Mouse (Mus musculus): ENCODE measurements around the gene Nmbr. TPM values are rescaled to one million over a fixed set of nuclear protein-coding genes. Genes with fewer than 3 reads are reported as not detected.
A peak's percentile ranks its signal among the peaks of the same experiment; 100 is the strongest.

Gene Nmbr
- polyA plus RNA-seq, 1 experiment from 2014 or later: 0.25 TPM

DNA sequence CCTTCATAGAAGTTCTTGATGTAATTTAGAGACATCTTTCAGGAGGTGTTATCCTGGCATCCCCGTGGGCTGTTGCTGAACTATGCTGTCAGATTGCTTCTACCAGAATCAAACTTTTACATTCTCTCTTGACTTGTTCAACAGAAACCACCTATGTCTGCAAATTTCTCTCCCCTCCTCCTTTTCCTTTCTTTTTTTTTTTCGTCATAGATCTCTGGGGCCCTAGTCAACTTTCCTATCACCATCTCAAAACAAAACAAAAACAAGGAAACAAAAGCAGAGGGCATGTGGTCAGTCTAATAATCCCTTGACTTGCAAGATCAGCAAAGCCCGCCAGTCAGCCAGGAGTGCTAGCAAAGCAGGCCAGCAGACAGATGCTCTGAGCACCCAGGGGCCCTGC lies 12.7 kb downstream of the Nmbr start, which contains the start of gene Gje1:
TSS of gene Gje1 (minus strand) at position 101 of the 400 bp plus-strand sequence.
- whole genome bisulfite sequencing: 45% methylated on average over 3 of the region's 3 CpGs
- Histone ChIP-seq H3K36me3 (ENCODE audit: control insufficient read depth, insufficient read depth, low read length) (no peaks in the 10 kb centered on the region), H3K4me2 (ENCODE audit: low read depth, low read length) (no peak within 1 kb of the TSS), H3K4me3 (ENCODE audit: low read depth, low read length) (no peak within 1 kb of the TSS), H3K9me3 (ENCODE audit: control insufficient read depth, low read length) (no peaks in the 10 kb centered on the region), H3K4me1 (ENCODE audit: control insufficient read depth, insufficient read depth, low read length) (no peaks in the 10 kb centered on the region), H3K9ac (ENCODE audit: low read depth, low read length) (no peak within 1 kb of the TSS), H3K27ac (replicated peaks; ENCODE audit: low read depth, low read length) (no peak within 1 kb of the TSS), H3K27me3 (replicated peaks; ENCODE audit: control insufficient read depth, insufficient read depth, low read length) (no peaks in the 10 kb centered on the region)
- DNase-seq (ENCODE audit: low spot score) (no peak), ATAC-seq (ENCODE audit: low read depth) (no peak)

DNA sequence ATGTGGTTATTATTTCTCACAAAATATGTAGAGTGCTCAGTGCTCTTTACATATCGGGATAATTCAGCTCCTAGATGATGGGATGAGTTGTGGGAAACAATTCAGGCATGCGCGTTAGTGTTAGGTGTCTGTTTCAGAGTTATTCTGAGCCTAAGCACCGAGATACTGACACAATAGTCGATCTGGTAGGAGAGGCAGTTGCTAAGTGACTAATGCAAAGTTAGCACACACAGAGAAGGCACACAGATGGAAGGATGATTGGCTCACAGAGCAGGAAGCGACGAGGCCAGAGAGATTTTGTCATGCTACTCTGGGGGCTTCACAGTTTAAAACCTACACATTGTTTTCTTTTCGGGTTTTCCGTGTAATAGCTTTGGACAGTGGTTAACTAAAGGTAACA lies 20.3 kb downstream of the Nmbr start:
- H3K27me3 ChIP-seq (replicated peaks; ENCODE audit: control insufficient read depth, insufficient read depth, low read length): no peaks in the 10 kb centered on the region
- H3K4me3 ChIP-seq (ENCODE audit: low read depth, low read length): no peak overlapping the region
- no peaks in the 10 kb centered on the region for H3K9me3 ChIP-seq (ENCODE audit: control insufficient read depth, low read length)
- H3K36me3 ChIP-seq (ENCODE audit: control insufficient read depth, insufficient read depth, low read length): no peaks in the 10 kb centered on the region
- H3K4me2 ChIP-seq (ENCODE audit: low read depth, low read length): no peak overlapping the region
- H3K4me1 ChIP-seq (ENCODE audit: control insufficient read depth, insufficient read depth, low read length): no peaks in the 10 kb centered on the region
- ATAC-seq (ENCODE audit: low read depth) (no peak), DNase-seq (ENCODE audit: low spot score) (no peak)
- no peak overlapping the region for H3K27ac ChIP-seq (replicated peaks; ENCODE audit: low read depth, low read length)
- no peak overlapping the region for H3K9ac ChIP-seq (ENCODE audit: low read depth, low read length)
- WGBS: 70% methylated on average over 9 of the region's 9 CpGs

DNA sequence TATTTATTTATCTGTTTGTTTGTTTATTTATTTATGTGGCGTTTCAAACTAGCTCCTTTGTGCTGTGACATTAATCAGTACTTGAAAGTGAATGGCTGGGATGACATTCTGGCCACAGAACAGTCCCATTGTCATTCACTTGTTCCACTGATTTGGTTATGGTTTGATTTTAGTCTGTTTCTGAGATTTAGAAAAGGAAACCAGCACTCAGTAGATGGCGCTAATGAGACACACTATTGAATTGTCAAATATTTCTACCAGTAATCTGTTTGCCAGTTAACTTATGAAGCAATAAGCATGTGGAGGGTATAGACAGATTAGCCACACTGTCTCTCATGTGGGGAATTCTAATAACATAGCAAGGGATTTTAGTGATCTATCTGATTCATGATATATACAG lies 28.9 kb downstream of the Nmbr start:
- H3K4me2 ChIP-seq (ENCODE audit: low read depth, low read length): no peak overlapping the region
- H3K27ac ChIP-seq (replicated peaks; ENCODE audit: low read depth, low read length): no peak overlapping the region
- ATAC-seq (ENCODE audit: low read depth) (no peak), DNase-seq (ENCODE audit: low spot score) (peak; percentile 79)
- H3K27me3 ChIP-seq (replicated peaks; ENCODE audit: control insufficient read depth, insufficient read depth, low read length): no peaks in the 10 kb centered on the region
- 5% methylated on average over 2 of the region's 2 CpGs for WGBS
- no peaks in the 10 kb centered on the region for H3K4me1 ChIP-seq (ENCODE audit: control insufficient read depth, insufficient read depth, low read length)
- H3K36me3 ChIP-seq (ENCODE audit: control insufficient read depth, insufficient read depth, low read length): no peaks in the 10 kb centered on the region
- H3K9ac ChIP-seq (ENCODE audit: low read depth, low read length): no peak overlapping the region
- H3K9me3 ChIP-seq (ENCODE audit: control insufficient read depth, low read length): no peaks in the 10 kb centered on the region
- H3K4me3 ChIP-seq (ENCODE audit: low read depth, low read length): no peak overlapping the region

DNA sequence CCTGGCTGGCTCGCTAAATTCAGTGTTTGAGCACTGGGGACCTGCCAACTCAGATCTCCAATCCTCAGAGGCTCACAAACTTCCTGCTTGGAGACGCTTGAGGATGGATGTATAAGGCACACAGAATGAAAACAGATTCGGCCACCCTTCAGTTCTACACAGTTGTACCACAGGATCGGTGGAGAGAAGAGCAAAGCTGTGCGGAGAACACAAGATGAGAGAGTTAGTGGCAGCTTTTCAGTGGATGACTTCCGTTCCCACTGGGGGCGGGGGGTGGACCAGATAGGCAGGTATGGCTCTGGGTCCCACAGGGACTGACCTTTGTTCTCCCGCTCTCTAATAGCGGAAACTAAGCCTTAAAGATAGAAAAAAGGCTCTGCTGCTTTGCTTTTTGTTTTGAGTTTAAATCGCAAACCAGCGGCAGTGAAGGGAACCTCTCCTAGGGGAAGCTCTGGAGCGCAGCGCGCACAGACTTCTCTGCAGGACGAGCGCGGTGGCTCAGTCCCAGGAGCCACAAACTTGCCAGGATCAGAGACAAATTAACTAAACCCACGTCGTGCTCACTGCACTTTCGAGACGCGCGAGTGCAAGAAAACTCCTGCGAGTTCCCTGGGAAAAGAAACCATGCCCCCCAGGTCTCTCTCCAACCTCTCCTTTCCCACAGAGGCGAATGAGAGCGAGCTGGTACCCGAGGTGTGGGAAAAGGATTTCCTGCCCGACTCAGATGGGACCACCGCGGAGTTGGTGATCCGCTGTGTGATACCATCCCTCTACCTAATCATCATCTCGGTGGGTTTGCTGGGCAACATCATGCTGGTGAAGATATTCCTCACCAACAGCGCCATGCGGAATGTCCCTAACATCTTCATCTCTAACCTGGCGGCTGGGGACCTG lies 54.5 kb downstream of the Nmbr start:
- Histone ChIP-seq H3K4me2 (ENCODE audit: low read depth, low read length) (peak overlapping the region; percentile 74), H3K9ac (ENCODE audit: low read depth, low read length) (peak overlapping the region; percentile 54), H3K4me1 (ENCODE audit: control insufficient read depth, insufficient read depth, low read length) (peaks cover 6% of the 10 kb centered on the region), H3K9me3 (ENCODE audit: control insufficient read depth, low read length) (no peaks in the 10 kb centered on the region), H3K36me3 (ENCODE audit: control insufficient read depth, insufficient read depth, low read length) (no peaks in the 10 kb centered on the region), H3K27ac (replicated peaks; ENCODE audit: low read depth, low read length) (no peak overlapping the region), H3K27me3 (replicated peaks; ENCODE audit: control insufficient read depth, insufficient read depth, low read length) (peaks cover 34% of the 10 kb centered on the region), H3K4me3 (ENCODE audit: low read depth, low read length) (peak overlapping the region; percentile 40)
- DNase-seq (ENCODE audit: low spot score) (peak; percentile 31), ATAC-seq (ENCODE audit: low read depth) (no peak)
- WGBS: 1% methylated on average over 35 of the region's 35 CpGs

DNA sequence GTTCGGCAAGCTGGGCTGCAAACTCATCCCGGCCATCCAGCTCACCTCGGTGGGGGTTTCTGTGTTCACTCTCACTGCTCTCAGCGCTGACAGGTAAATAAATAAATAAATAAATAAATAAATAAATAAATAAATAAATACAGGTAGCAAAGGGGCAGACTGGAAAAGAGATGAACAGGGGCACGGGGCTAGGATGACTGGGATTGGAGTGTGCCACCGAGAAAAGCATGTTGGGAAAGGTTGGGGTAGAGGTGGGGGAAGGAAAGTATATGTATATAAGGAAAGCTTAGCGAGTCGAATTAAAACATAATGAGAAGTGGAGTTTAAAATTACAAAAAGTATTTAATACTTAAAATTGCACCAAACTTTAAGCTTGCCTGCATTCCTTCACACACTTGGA lies 55.2 kb downstream of the Nmbr start:
- no peaks in the 10 kb centered on the region for H3K36me3 ChIP-seq (ENCODE audit: control insufficient read depth, insufficient read depth, low read length)
- 22% methylated on average over 8 of the region's 8 CpGs for WGBS
- peak overlapping the region; percentile 74 for H3K4me2 ChIP-seq (ENCODE audit: low read depth, low read length)
- no peak overlapping the region for H3K27ac ChIP-seq (replicated peaks; ENCODE audit: low read depth, low read length)
- ATAC-seq (ENCODE audit: low read depth) (no peak), DNase-seq (ENCODE audit: low spot score) (no peak)
- peaks cover 6% of the 10 kb centered on the region for H3K4me1 ChIP-seq (ENCODE audit: control insufficient read depth, insufficient read depth, low read length)
- H3K9ac ChIP-seq (ENCODE audit: low read depth, low read length): no peak overlapping the region
- H3K9me3 ChIP-seq (ENCODE audit: control insufficient read depth, low read length): no peaks in the 10 kb centered on the region
- peak overlapping the region; percentile 40 for H3K4me3 ChIP-seq (ENCODE audit: low read depth, low read length)
- peaks cover 34% of the 10 kb centered on the region for H3K27me3 ChIP-seq (replicated peaks; ENCODE audit: control insufficient read depth, insufficient read depth, low read length)

DNA sequence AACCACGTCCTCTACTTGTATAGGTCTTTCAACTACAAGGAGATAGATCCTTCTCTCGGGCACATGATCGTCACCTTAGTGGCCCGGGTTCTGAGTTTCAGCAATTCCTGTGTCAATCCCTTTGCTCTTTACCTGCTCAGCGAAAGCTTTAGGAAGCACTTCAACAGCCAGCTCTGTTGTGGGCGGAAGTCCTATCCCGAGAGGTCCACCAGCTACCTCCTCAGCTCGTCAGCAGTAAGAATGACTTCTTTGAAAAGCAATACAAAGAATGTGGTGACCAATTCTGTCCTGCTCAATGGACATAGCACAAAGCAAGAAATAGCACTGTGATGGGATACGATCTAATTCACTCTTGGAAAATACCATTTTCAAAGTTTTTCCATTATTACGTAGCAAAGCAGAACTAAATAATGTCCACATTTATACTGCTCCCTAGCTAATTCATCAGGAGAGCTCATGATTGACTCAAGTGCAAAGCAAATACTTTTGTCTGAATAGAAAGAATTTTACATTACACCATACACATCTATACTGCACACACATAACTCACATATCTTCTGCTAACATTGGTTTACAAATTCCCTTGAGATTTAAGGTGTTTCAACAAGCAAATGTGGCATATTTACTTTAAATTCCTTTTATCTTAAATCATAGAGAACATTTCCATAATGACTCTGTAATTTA lies 65.0 kb downstream of the Nmbr start:
- Histone ChIP-seq H3K9me3 (ENCODE audit: control insufficient read depth, low read length) (no peaks in the 10 kb centered on the region), H3K36me3 (ENCODE audit: control insufficient read depth, insufficient read depth, low read length) (no peaks in the 10 kb centered on the region), H3K27ac (replicated peaks; ENCODE audit: low read depth, low read length) (no peak overlapping the region), H3K4me3 (ENCODE audit: low read depth, low read length) (no peak overlapping the region), H3K4me1 (ENCODE audit: control insufficient read depth, insufficient read depth, low read length) (no peaks in the 10 kb centered on the region; the same call in 1 of the 2 replicates), H3K4me2 (ENCODE audit: low read depth, low read length) (no peak overlapping the region), H3K27me3 (replicated peaks; ENCODE audit: control insufficient read depth, insufficient read depth, low read length) (no peaks in the 10 kb centered on the region), H3K9ac (ENCODE audit: low read depth, low read length) (no peak overlapping the region)
- ATAC-seq (ENCODE audit: low read depth) (no peak), DNase-seq (ENCODE audit: low spot score) (no peak)
- 89% methylated on average over 10 of the region's 10 CpGs for WGBS

DNA sequence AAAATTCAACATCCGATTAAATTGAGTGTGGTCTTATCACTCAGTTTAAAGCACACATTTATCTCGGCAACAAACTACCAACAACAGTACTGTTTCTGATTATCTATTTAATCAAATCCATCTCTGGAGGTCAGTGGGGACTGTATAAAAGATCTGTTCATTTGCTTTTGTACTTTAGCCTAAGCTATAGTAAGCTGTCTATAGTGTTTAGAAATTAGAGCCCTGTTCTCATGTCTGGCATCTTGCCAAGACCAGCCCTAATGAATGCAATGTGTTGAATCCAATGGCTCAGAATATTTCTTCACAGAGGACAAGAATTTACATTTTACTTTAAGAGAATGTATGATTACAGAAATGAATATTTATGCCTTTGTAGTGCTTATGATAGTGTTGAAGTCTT lies 69.1 kb downstream of the Nmbr start:
- Histone ChIP-seq H3K4me1 (ENCODE audit: control insufficient read depth, insufficient read depth, low read length) (no peaks in the 10 kb centered on the region; the same call in 1 of the 2 replicates), H3K27ac (replicated peaks; ENCODE audit: low read depth, low read length) (no peak overlapping the region), H3K4me3 (ENCODE audit: low read depth, low read length) (no peak overlapping the region), H3K4me2 (ENCODE audit: low read depth, low read length) (no peak overlapping the region), H3K9ac (ENCODE audit: low read depth, low read length) (no peak overlapping the region), H3K9me3 (ENCODE audit: control insufficient read depth, low read length) (no peaks in the 10 kb centered on the region), H3K27me3 (replicated peaks; ENCODE audit: control insufficient read depth, insufficient read depth, low read length) (no peaks in the 10 kb centered on the region), H3K36me3 (ENCODE audit: control insufficient read depth, insufficient read depth, low read length) (no peaks in the 10 kb centered on the region)
- DNase-seq (ENCODE audit: low spot score): peak; percentile 81
- 42% methylated on average over 2 of the region's 2 CpGs for whole genome bisulfite sequencing
- peak; percentile 75; the same call in 1 of the 2 replicates for ATAC-seq (ENCODE audit: low read depth)

DNA sequence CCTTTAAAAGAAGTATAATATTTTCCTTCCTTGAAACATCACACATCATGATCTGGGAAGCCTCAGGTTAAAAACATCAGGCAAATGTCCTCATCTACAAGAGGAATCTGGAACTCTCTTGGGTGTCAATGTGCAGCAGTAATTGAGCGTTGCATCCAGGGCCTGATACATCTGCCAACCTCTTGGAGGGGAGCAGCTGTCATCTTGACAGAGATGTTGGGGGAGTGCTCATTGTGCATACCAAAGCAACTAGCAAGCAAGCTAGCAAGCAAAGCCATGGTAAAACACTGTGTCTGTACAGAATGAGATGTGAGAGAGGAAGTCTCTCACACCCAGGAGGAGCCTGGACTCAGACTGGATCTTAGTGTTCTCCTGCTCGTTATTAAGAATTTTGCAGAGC lies 84.6 kb downstream of the Nmbr start:
- no peak overlapping the region for H3K4me2 ChIP-seq (ENCODE audit: low read depth, low read length)
- no peak overlapping the region for H3K4me3 ChIP-seq (ENCODE audit: low read depth, low read length)
- no peaks in the 10 kb centered on the region for H3K27me3 ChIP-seq (replicated peaks; ENCODE audit: control insufficient read depth, insufficient read depth, low read length)
- no peak overlapping the region for H3K27ac ChIP-seq (replicated peaks; ENCODE audit: low read depth, low read length)
- no peak overlapping the region for H3K9ac ChIP-seq (ENCODE audit: low read depth, low read length)
- H3K4me1 ChIP-seq (ENCODE audit: control insufficient read depth, insufficient read depth, low read length): no peaks in the 10 kb centered on the region
- H3K9me3 ChIP-seq (ENCODE audit: control insufficient read depth, low read length): no peaks in the 10 kb centered on the region
- DNase-seq (ENCODE audit: low spot score) (peak; percentile 13), ATAC-seq (ENCODE audit: low read depth) (no peak)
- WGBS: 63% methylated on average over 2 of the region's 2 CpGs
- H3K36me3 ChIP-seq (ENCODE audit: control insufficient read depth, insufficient read depth, low read length): no peaks in the 10 kb centered on the region
